Mouse (Mus musculus) stomach, embryonic 14.5 days (tissue): ENCODE results near the gene Cenpv. TPM values are rescaled to one million over a fixed set of nuclear protein-coding genes. Genes with fewer than 3 reads are reported as not detected.
A peak's percentile ranks its signal among the peaks of the same experiment; 100 is the strongest.

Experiments used
- ATAC-seq: fragments of 200-750 bp; cut with Nextera tagmentation; 2 replicates; pipeline ENCODE4 v1.8.0; 2017; ENCODE audit warnings: low read depth, moderate TSS enrichment; ENCODE audit not compliant: insufficient number of reproducible peaks, insufficient read depth, low FRiP score
- H3K27ac ChIP-seq: fragments of 300-500 bp; sonication (generic); 2 replicates; pipeline ENCODE4 v1.5.1; 2014; ENCODE audit warnings: mild to moderate bottlenecking, low read length, moderate library complexity, mixed read lengths
- H3K27me3 ChIP-seq: fragments of 300-500 bp; sonication (generic); 2 replicates; pipeline ENCODE4 v1.6.1; 2014; ENCODE audit warnings: low read length, control low read depth, mixed read lengths; ENCODE audit not compliant: control insufficient read depth, insufficient read depth
- H3K36me3 ChIP-seq: fragments of 300-500 bp; sonication (generic); 2 replicates; pipeline ENCODE4 v1.6.1; 2014; ENCODE audit warnings: mild to moderate bottlenecking, control low read depth, low read length, moderate library complexity, mixed read lengths; ENCODE audit not compliant: control insufficient read depth, insufficient read depth
- H3K4me1 ChIP-seq: fragments of 300-500 bp; sonication (generic); 2 replicates; pipeline ENCODE4 v1.6.1; 2014; ENCODE audit warnings: low read length, control low read depth, mixed read lengths; ENCODE audit not compliant: control insufficient read depth, insufficient read depth
- H3K4me2 ChIP-seq: fragments of 300-500 bp; sonication (generic); replicated peaks from 2 replicates; pipeline ENCODE4 v1.6.1; 2014; ENCODE audit warnings: low read depth, low read length, control low read depth
- H3K4me3 ChIP-seq: fragments of 300-500 bp; sonication (generic); 2 replicates; pipeline ENCODE4 v1.5.1; 2014; ENCODE audit warnings: low read depth, low read length, control low read depth
- H3K9ac ChIP-seq: fragments of 300-500 bp; sonication (generic); replicated peaks from 2 replicates; pipeline ENCODE4 v1.6.1; 2014; ENCODE audit warnings: low read depth, mild to moderate bottlenecking, control low read depth, low read length, moderate library complexity, mixed read lengths
- H3K9me3 ChIP-seq: fragments of 300-500 bp; sonication (generic); 2 replicates; pipeline ENCODE4 v1.6.1; 2016; ENCODE audit warnings: low read depth, low read length, control low read depth; ENCODE audit not compliant: control insufficient read depth
- WGBS: fragments of 180-500 bp; shearing (Covaris S2); extraction: QIAGEN DNeasy Blood & Tissue Kit; methylation state at CpG from one replicate; pipeline ENCODE4 v1.1.7; 2014; 5-methylcytosine and 5-hydroxymethylcytosine counted together
- polyA plus RNA-seq: library from polyadenylated mRNA; unstranded; fragments of >200 nt; fragmentation: Nextera tagmentation; extraction: Ambion mirVana; gene quantifications from 2 replicates; pipeline ENCODE4 v1.2.1, GENCODE M21; 2014

The Cenpv gene
- polyA plus RNA-seq, 1 experiment from 2014 or later, result 16.2 TPM

GRCm38 (mm10) chr11:62550727-62551225, 11.7 kb upstream of the Cenpv start, which contains the start of gene Ubb:
TSS of gene Ubb (plus strand) at chr11:62551171.
- H3K27ac ChIP-seq, result peak within 1 kb of the TSS; percentile 99
- peak within 1 kb of the TSS; percentile 90 for H3K4me2 ChIP-seq
- H3K4me3 ChIP-seq, result peak within 1 kb of the TSS; percentile 84
- peak within 1 kb of the TSS; percentile 93 for H3K9ac ChIP-seq
- no peaks in the 10 kb centered on the region for H3K9me3 ChIP-seq
- peaks cover 17% of the 10 kb centered on the region; the same call in 1 of the 2 replicates for H3K36me3 ChIP-seq
- H3K4me1 ChIP-seq, result peaks cover 19% of the 10 kb centered on the region; the same call in 1 of the 2 replicates
- peak; percentile 96 for ATAC-seq
- no peaks in the 10 kb centered on the region for H3K27me3 ChIP-seq
- WGBS, result under 1% methylated on average over 40 of the region's 40 CpGs

GRCm38 (mm10) chr11:62550227-62550685, 11.2 kb upstream of the Cenpv start:
- Histone ChIP-seq H3K36me3 (peaks cover 17% of the 10 kb centered on the region; the same call in 1 of the 2 replicates), H3K4me3 (peak overlapping the region; percentile 84), H3K4me1 (peaks cover 19% of the 10 kb centered on the region; the same call in 1 of the 2 replicates), H3K27ac (peak overlapping the region; percentile 99), H3K4me2 (peak overlapping the region; percentile 90), H3K9me3 (no peaks in the 10 kb centered on the region), H3K9ac (peak overlapping the region; percentile 93), H3K27me3 (no peaks in the 10 kb centered on the region)
- peak; percentile 33; the same call in 1 of the 2 replicates for ATAC-seq
- WGBS, result 1% methylated on average over 11 of the region's 11 CpGs

GRCm38 (mm10) chr11:62549782-62550181, 10.7 kb upstream of the Cenpv start:
- Histone ChIP-seq H3K4me3 (peak overlapping the region; percentile 84), H3K27me3 (no peaks in the 10 kb centered on the region), H3K27ac (peak overlapping the region; percentile 99), H3K9ac (peak overlapping the region; percentile 93; the same call in 1 of the 2 replicates), H3K36me3 (peaks cover 17% of the 10 kb centered on the region; the same call in 1 of the 2 replicates), H3K9me3 (no peaks in the 10 kb centered on the region), H3K4me2 (peak overlapping the region; percentile 90), H3K4me1 (peaks cover 16% of the 10 kb centered on the region; the same call in 1 of the 2 replicates)
- WGBS, result 12% methylated on average over 5 of the region's 5 CpGs
- ATAC-seq, result no peak

- 88% methylated on average over 3 of the region's 3 CpGs for WGBS
- no peak for ATAC-seq
Measured at GRCm38 (mm10) chr11:62543991-62544390, 4.9 kb upstream of the Cenpv start.

GRCm38 (mm10) chr11:62541581-62541980, 2.5 kb upstream of the Cenpv start:
- H3K4me2 ChIP-seq, result no peak overlapping the region
- no peak overlapping the region for H3K9ac ChIP-seq
- no peak overlapping the region for H3K27ac ChIP-seq
- 76% methylated on average over 8 of the region's 8 CpGs for WGBS
- H3K27me3 ChIP-seq, result no peaks in the 10 kb centered on the region
- H3K4me3 ChIP-seq, result no peak overlapping the region
- H3K4me1 ChIP-seq, result no peaks in the 10 kb centered on the region
- no peak for ATAC-seq
- H3K9me3 ChIP-seq, result no peaks in the 10 kb centered on the region
- H3K36me3 ChIP-seq, result no peaks in the 10 kb centered on the region

More at GRCm38 (mm10) chr11:62543991-62544390, 4.9 kb upstream of the Cenpv start:
- H3K4me1 ChIP-seq, result no peaks in the 10 kb centered on the region
- no peak overlapping the region for H3K27ac ChIP-seq
- no peak overlapping the region for H3K4me2 ChIP-seq
- H3K4me3 ChIP-seq, result no peak overlapping the region
- no peaks in the 10 kb centered on the region for H3K9me3 ChIP-seq
- no peak overlapping the region for H3K9ac ChIP-seq
- H3K36me3 ChIP-seq, result no peaks in the 10 kb centered on the region
- H3K27me3 ChIP-seq, result no peaks in the 10 kb centered on the region

GRCm38 (mm10) chr11:62540969-62541368, 1.9 kb upstream of the Cenpv start:
- H3K27me3 ChIP-seq, result no peaks in the 10 kb centered on the region

GRCm38 (mm10) chr11:62540167-62540566, 1.1 kb upstream of the Cenpv start:
- Histone ChIP-seq H3K4me3 (no peak overlapping the region), H3K27ac (no peak overlapping the region), H3K27me3 (no peaks in the 10 kb centered on the region), H3K36me3 (no peaks in the 10 kb centered on the region), H3K4me2 (no peak overlapping the region), H3K9ac (no peak overlapping the region), H3K4me1 (no peaks in the 10 kb centered on the region), H3K9me3 (no peaks in the 10 kb centered on the region)
- no peak for ATAC-seq
- 84% methylated on average over 7 of the region's 7 CpGs for WGBS

More at GRCm38 (mm10) chr11:62540969-62541368, 1.9 kb upstream of the Cenpv start:
- H3K36me3 ChIP-seq, result no peaks in the 10 kb centered on the region
- 60% methylated on average over 2 of the region's 2 CpGs for WGBS
- H3K4me3 ChIP-seq, result no peak overlapping the region
- H3K9me3 ChIP-seq, result no peaks in the 10 kb centered on the region
- no peak overlapping the region for H3K27ac ChIP-seq
- no peak overlapping the region for H3K9ac ChIP-seq
- no peak for ATAC-seq
- no peaks in the 10 kb centered on the region for H3K4me1 ChIP-seq
- no peak overlapping the region for H3K4me2 ChIP-seq

- Histone ChIP-seq H3K27ac (no peak overlapping the region), H3K4me3 (peak overlapping the region; percentile 56), H3K4me1 (no peaks in the 10 kb centered on the region), H3K4me2 (peak overlapping the region; percentile 85), H3K27me3 (no peaks in the 10 kb centered on the region), H3K36me3 (no peaks in the 10 kb centered on the region), H3K9me3 (no peaks in the 10 kb centered on the region), H3K9ac (peak overlapping the region; percentile 60)
- ATAC-seq, result peak; percentile 74
- under 1% methylated on average over 57 of the region's 73 CpGs for WGBS
Measured at GRCm38 (mm10) chr11:62538321-62539088, 556 bp downstream of the Cenpv start.
